Mouse (Mus musculus) kidney, adult 2 months (tissue): ENCODE data around the gene Kcns3.

Source experiments
- CTCF ChIP-seq: fragments of 200-500 bp; conservative IDR thresholded peaks from 2 replicates; pipeline ENCODE4 v1.5.1; 2011; ENCODE audit warnings: low read depth, mild to moderate bottlenecking, control low read depth, low read length, moderate library complexity, mixed read lengths; ENCODE audit not compliant: insufficient read depth, insufficient read length
- POLR2A ChIP-seq: fragments of 200-500 bp; IDR thresholded peaks from one replicate; pipeline ENCODE4 v1.6.1; 2011; ENCODE audit warnings: low read depth, low read length, control low read depth

DNA sequence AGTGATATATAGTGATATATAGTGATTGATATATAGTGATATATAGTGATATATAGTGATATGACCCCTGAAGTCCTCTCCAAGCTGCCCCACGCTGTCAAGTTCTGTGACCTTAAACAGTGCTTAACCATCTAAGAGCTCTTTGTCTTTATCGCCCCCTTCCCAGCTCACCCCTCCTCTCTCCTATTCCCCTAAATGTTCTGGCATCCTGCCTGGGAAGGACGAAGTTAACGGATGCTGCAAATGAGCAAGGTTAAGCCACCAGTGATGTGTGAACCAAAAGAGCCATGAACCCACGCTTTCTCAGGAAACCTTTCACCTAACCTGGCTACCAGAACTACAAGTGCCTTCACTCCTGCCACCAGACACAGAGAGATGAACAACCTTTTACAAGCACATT is 64.0 kb downstream of the Kcns3 start:
- TF ChIP-seq CTCF = no peak
- no peak for TF ChIP-seq POLR2A
